Mouse (Mus musculus) hindbrain, embryonic 12.5 days (tissue): ENCODE results near the gene Sprr1a. TPM values are rescaled to one million over a fixed set of nuclear protein-coding genes. Genes with fewer than 3 reads are reported as not detected.
"Not testable (repeated sequence)": the region's sequence is repeated elsewhere in the genome, so short reads cannot be mapped to it uniquely, and the experiment has no call there.

Experiments
- ATAC-seq: fragments of 200-750 bp; cut with Nextera tagmentation; 2 replicates; pipeline ENCODE4 v1.8.0; 2017; ENCODE audit warnings: moderate TSS enrichment; ENCODE audit not compliant: low FRiP score
- H3K27ac ChIP-seq: fragments of 300-500 bp; sonication (generic); 2 replicates; pipeline ENCODE4 v1.5.1; 2016; ENCODE audit warnings: mild to moderate bottlenecking
- H3K27me3 ChIP-seq: fragments of 300-500 bp; sonication (generic); 2 replicates; pipeline ENCODE4 v1.6.1; 2016; ENCODE audit warnings: mild to moderate bottlenecking
- H3K36me3 ChIP-seq: fragments of 300-500 bp; sonication (generic); 2 replicates; pipeline ENCODE4 v1.6.1; 2016; ENCODE audit warnings: mild to moderate bottlenecking
- H3K4me1 ChIP-seq: fragments of 300-500 bp; sonication (generic); 2 replicates; pipeline ENCODE4 v1.6.1; 2016
- H3K4me2 ChIP-seq: fragments of 300-500 bp; sonication (generic); replicated peaks from 2 replicates; pipeline ENCODE4 v1.6.1; 2016; ENCODE audit warnings: mild to moderate bottlenecking
- H3K4me3 ChIP-seq: fragments of 300-500 bp; sonication (generic); 2 replicates; pipeline ENCODE4 v1.5.1; 2016; ENCODE audit warnings: mild to moderate bottlenecking
- H3K9ac ChIP-seq: fragments of 300-500 bp; sonication (generic); 2 replicates; pipeline ENCODE4 v1.6.1; 2016; ENCODE audit warnings: mild to moderate bottlenecking, moderate library complexity
- H3K9me3 ChIP-seq: fragments of 300-500 bp; sonication (generic); replicated peaks from 2 replicates; pipeline ENCODE4 v1.6.1; 2016; ENCODE audit warnings: mild to moderate bottlenecking
- WGBS: fragments of 180-500 bp; shearing (Covaris S2); methylation state at CpG from one replicate; pipeline ENCODE4 v1.1.7; 2016; 5-methylcytosine and 5-hydroxymethylcytosine counted together
- polyA plus RNA-seq: library from polyadenylated mRNA; unstranded; fragments of >200 nt; fragmentation: Nextera tagmentation; extraction: Ambion mirVana; gene quantifications from 2 replicates; pipeline ENCODE4 v1.2.1, GENCODE M21; 2016

Sprr1a gene
- not detected in 2 replicates for polyA plus RNA-seq

- Histone ChIP-seq H3K27ac (no peak within 1 kb of the TSS), H3K4me3 (no peak within 1 kb of the TSS), H3K9me3 (no peaks in the 10 kb centered on the region), H3K36me3 (no peaks in the 10 kb centered on the region), H3K9ac (no peak within 1 kb of the TSS), H3K4me1 (no peaks in the 10 kb centered on the region), H3K4me2 (no peak within 1 kb of the TSS), H3K27me3 (no peaks in the 10 kb centered on the region)
- no peak for ATAC-seq
Observed at GRCm38 (mm10) chr3:92485863-92486262, at the start of gene Sprr1a. Gene Sprr1a, minus strand, starts transcription at chr3:92485895.

- ATAC-seq: no peak
- WGBS: 83% methylated on average over 3 of the region's 3 CpGs
Observed at GRCm38 (mm10) chr3:92534411-92534810, 48.7 kb upstream of the Sprr1a start, which contains the start of gene 2310046K23Rik. Gene 2310046K23Rik, minus strand, starts transcription at chr3:92534511.

GRCm38 (mm10) chr3:92512325-92512724 is 26.6 kb upstream of the Sprr1a start:
- Histone ChIP-seq H3K27ac (no peak overlapping the region), H3K4me2 (no peak overlapping the region), H3K9me3 (no peaks in the 10 kb centered on the region), H3K36me3 (no peaks in the 10 kb centered on the region), H3K9ac (no peak overlapping the region), H3K4me3 (no peak overlapping the region), H3K4me1 (no peaks in the 10 kb centered on the region), H3K27me3 (no peaks in the 10 kb centered on the region)
- ATAC-seq: no peak

More at GRCm38 (mm10) chr3:92534411-92534810, 48.7 kb upstream of the Sprr1a start, which contains the start of gene 2310046K23Rik:
- no peak within 1 kb of the TSS for H3K4me2 ChIP-seq
- H3K27ac ChIP-seq: no peak within 1 kb of the TSS
- no peaks in the 10 kb centered on the region for H3K27me3 ChIP-seq
- no peak within 1 kb of the TSS for H3K4me3 ChIP-seq
- no peaks in the 10 kb centered on the region for H3K36me3 ChIP-seq
- H3K9ac ChIP-seq: no peak within 1 kb of the TSS
- no peaks in the 10 kb centered on the region for H3K4me1 ChIP-seq
- no peaks in the 10 kb centered on the region for H3K9me3 ChIP-seq

- H3K4me2 ChIP-seq: no peak overlapping the region
- no peaks in the 10 kb centered on the region for H3K36me3 ChIP-seq
- H3K27me3 ChIP-seq: no peaks in the 10 kb centered on the region
- H3K9ac ChIP-seq: no peak overlapping the region
- no peaks in the 10 kb centered on the region for H3K4me1 ChIP-seq
- no peaks in the 10 kb centered on the region for H3K9me3 ChIP-seq
- no peak overlapping the region for H3K4me3 ChIP-seq
- ATAC-seq: 0 out of 2 replicates have a peak, but pooled peaks have one; percentile 19
- H3K27ac ChIP-seq: no peak overlapping the region
Observed at GRCm38 (mm10) chr3:92510786-92511185, 25.1 kb upstream of the Sprr1a start.

- Histone ChIP-seq H3K4me3 (no peak overlapping the region), H3K36me3 (no peaks in the 10 kb centered on the region), H3K4me1 (no peaks in the 10 kb centered on the region), H3K27me3 (no peaks in the 10 kb centered on the region), H3K9me3 (no peaks in the 10 kb centered on the region), H3K27ac (no peak overlapping the region), H3K4me2 (no peak overlapping the region), H3K9ac (no peak overlapping the region)
- no peak for ATAC-seq
- WGBS: 81% methylated on average over 1 of the region's 1 CpGs
Observed at GRCm38 (mm10) chr3:92508185-92508584, 22.5 kb upstream of the Sprr1a start.

DNA sequence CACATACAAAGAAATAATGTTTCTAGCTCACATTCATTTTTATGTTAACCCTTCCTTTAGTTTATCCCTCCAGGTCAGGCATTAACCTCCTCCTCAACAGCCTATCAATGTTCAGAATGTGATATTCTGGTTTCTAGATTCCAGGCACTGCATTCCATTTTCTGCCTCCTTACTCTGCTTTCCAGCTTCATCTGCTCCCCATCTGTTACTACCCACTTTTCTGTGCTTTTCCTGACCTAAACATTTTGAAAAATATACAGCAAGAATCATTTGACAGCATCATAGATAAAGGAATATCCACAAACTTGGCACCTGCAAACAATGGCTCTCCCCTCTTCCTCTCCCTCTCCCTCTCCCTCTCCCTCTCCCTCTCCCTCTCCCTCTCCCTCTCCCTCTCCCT is 17.8 kb upstream of the Sprr1a start:
- Histone ChIP-seq H3K36me3 (no peaks in the 10 kb centered on the region), H3K4me2 (no peak overlapping the region), H3K27ac (no peak overlapping the region), H3K4me3 (no peak overlapping the region), H3K4me1 (no peaks in the 10 kb centered on the region), H3K9ac (no peak overlapping the region), H3K27me3 (no peaks in the 10 kb centered on the region), H3K9me3 (no peaks in the 10 kb centered on the region)
- ATAC-seq: no peak

DNA sequence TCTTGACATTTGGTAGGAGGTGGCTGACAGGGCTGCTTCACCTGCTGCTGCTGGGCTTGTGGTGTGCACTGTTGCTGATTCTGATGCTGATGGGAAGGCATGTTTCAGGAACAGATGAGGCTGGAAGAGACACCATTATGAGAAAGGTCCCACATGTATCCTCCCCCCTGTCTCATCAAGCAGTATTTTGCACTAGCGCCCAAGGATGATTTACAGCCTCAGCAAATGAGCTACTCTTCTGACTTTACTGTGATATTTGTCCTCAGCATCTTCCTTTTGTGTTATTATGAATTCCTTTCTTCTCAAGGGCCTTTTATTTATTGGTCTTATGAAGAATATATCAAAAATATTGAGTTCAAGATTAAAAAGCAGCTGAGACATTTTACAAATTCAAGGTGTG is 14.7 kb upstream of the Sprr1a start, which contains the start of gene Sprr4:
Gene Sprr4 (minus strand): TSS at position 101 of the 400 bp plus-strand sequence.
- no peak for ATAC-seq
- Histone ChIP-seq H3K9ac (no peak within 1 kb of the TSS), H3K27ac (no peak within 1 kb of the TSS), H3K27me3 (no peaks in the 10 kb centered on the region), H3K4me1 (no peaks in the 10 kb centered on the region), H3K4me2 (no peak within 1 kb of the TSS), H3K9me3 (no peaks in the 10 kb centered on the region), H3K4me3 (no peak within 1 kb of the TSS), H3K36me3 (no peaks in the 10 kb centered on the region)
- 85% methylated on average over 1 of the region's 1 CpGs for WGBS

DNA sequence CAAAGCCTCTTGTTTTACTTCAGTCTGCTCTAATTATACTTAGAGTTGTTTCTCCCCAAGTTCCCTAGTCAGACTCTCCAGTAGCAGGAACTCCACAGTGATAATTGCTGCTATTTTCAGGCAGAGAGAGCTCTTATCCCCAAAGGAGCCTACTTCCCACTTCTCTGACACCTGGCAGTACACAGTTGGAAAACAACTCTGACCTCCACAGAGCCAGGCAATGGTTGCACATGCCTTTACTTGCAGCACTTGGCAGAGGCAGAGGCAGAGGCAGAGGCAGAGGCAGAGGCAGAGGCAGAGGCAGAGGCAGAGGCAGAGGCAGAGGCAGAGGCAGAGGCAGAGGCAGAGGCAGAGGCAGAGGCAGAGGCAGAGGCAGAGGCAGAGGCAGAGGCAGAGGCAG is 4.6 kb upstream of the Sprr1a start:
- H3K4me1 ChIP-seq, ATAC-seq, H3K27ac ChIP-seq, H3K27me3 ChIP-seq, H3K9me3 ChIP-seq, H3K4me2 ChIP-seq, H3K9ac ChIP-seq, H3K36me3 ChIP-seq, H3K4me3 ChIP-seq: not testable (repeated sequence)

DNA sequence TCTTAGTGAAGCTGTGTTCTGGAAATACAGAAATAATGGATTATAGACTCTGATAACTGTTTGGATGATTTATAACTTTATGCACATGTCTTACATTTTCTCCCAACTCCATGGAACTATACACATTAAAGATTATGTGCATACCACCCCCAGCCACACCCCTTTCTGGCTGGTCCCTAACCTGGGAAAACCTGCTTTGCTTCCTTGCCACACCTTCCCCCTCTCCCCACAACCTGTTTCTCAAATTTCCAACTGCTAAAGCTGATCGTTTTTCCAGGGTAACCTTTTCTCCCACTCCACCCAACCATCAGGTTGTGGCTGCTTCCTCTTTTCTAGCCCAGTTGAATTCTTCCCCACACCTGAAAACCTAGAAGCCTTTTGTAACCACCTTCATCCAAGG is 612 bp upstream of the Sprr1a start:
- Histone ChIP-seq H3K4me2 (no peak overlapping the region), H3K4me1 (no peaks in the 10 kb centered on the region), H3K9ac (no peak overlapping the region), H3K27ac (no peak overlapping the region), H3K4me3 (no peak overlapping the region), H3K27me3 (no peaks in the 10 kb centered on the region), H3K36me3 (no peaks in the 10 kb centered on the region), H3K9me3 (no peaks in the 10 kb centered on the region)
- 39% methylated on average over 1 of the region's 1 CpGs for WGBS
- no peak for ATAC-seq

- H3K4me2 ChIP-seq, H3K4me1 ChIP-seq, H3K36me3 ChIP-seq, H3K27me3 ChIP-seq, H3K27ac ChIP-seq, H3K9ac ChIP-seq, H3K4me3 ChIP-seq, ATAC-seq, H3K9me3 ChIP-seq: not testable (repeated sequence)
Observed at GRCm38 (mm10) chr3:92481249-92481648, 4.4 kb downstream of the Sprr1a start.

DNA sequence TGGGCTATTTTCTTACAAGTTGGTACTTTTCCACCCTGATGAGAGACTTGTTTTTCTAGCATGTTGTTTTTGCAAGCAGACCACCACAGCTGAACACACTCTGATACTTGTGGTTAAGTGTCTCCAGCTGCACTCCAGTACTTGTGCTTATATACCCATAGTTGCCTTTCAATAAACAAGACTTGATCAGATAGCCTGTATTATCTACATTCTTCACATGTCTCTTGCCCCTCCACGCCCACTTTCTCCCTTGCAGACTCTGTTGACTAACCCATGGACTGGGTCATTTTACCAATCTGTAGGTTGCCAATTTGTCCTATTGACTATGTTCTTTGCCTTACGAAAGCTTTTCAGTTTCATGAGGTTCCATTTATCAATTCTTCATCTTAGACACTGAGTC is 15.6 kb downstream of the Sprr1a start:
- WGBS: 77% methylated on average over 2 of the region's 2 CpGs
- no peak overlapping the region for H3K27ac ChIP-seq
- H3K36me3 ChIP-seq: no peaks in the 10 kb centered on the region
- H3K4me2 ChIP-seq: no peak overlapping the region
- H3K4me1 ChIP-seq: no peaks in the 10 kb centered on the region
- H3K4me3 ChIP-seq: no peak overlapping the region
- H3K9ac ChIP-seq: no peak overlapping the region
- no peak for ATAC-seq
- H3K27me3 ChIP-seq: no peaks in the 10 kb centered on the region
- no peaks in the 10 kb centered on the region for H3K9me3 ChIP-seq

- H3K9me3 ChIP-seq: no peaks in the 10 kb centered on the region
- no peaks in the 10 kb centered on the region for H3K27me3 ChIP-seq
- no peak overlapping the region for H3K27ac ChIP-seq
- ATAC-seq: no peak
- H3K4me3 ChIP-seq: no peak overlapping the region
- H3K4me2 ChIP-seq: no peak overlapping the region
- no peaks in the 10 kb centered on the region for H3K4me1 ChIP-seq
- no peaks in the 10 kb centered on the region for H3K36me3 ChIP-seq
- H3K9ac ChIP-seq: no peak overlapping the region
Observed at GRCm38 (mm10) chr3:92467424-92467823, 18.3 kb downstream of the Sprr1a start.

DNA sequence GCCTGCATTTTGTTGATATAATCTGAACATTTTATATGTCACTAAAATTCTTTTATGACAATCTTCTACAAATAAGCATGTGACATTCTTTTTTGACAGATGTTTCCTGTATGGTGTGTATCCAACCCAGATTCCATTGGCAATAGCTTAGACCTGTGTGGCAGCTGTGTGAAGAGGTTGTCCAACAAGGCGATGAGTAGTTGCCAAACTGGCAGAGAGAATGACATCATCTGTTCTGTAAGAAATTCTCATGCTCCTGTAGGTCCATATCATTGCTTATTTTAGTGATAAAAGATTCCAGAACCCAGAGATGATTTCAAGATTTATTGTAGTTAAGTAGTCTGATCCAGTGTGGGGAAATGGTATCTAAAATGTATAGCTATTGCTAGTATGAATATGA is 19.1 kb downstream of the Sprr1a start:
- no peak for ATAC-seq
- H3K4me1 ChIP-seq: no peaks in the 10 kb centered on the region
- no peak overlapping the region for H3K9ac ChIP-seq
- no peaks in the 10 kb centered on the region for H3K36me3 ChIP-seq
- H3K4me2 ChIP-seq: no peak overlapping the region
- no peak overlapping the region for H3K4me3 ChIP-seq
- 90% methylated on average over 1 of the region's 1 CpGs for WGBS
- H3K27ac ChIP-seq: no peak overlapping the region
- H3K9me3 ChIP-seq: no peaks in the 10 kb centered on the region
- no peaks in the 10 kb centered on the region for H3K27me3 ChIP-seq

- ATAC-seq: no peak
- WGBS: 67% methylated on average over 2 of the region's 2 CpGs
- no peak within 1 kb of the TSS for H3K4me2 ChIP-seq
Observed at GRCm38 (mm10) chr3:92458620-92459019, 27.1 kb downstream of the Sprr1a start, which contains the start of gene Sprr3. Gene Sprr3, minus strand, starts transcription at chr3:92458720.

More at GRCm38 (mm10) chr3:92458620-92459019, 27.1 kb downstream of the Sprr1a start, which contains the start of gene Sprr3:
- no peak within 1 kb of the TSS for H3K9ac ChIP-seq
- H3K9me3 ChIP-seq: no peaks in the 10 kb centered on the region
- no peaks in the 10 kb centered on the region for H3K36me3 ChIP-seq
- no peak within 1 kb of the TSS for H3K27ac ChIP-seq
- no peaks in the 10 kb centered on the region for H3K4me1 ChIP-seq
- no peaks in the 10 kb centered on the region for H3K27me3 ChIP-seq
- H3K4me3 ChIP-seq: no peak within 1 kb of the TSS
